Mouse (Mus musculus) right cerebral cortex, adult 18-20 months (tissue): ENCODE data around the gene Rhox2c.
"Not testable (repeated sequence)": the region's sequence is repeated elsewhere in the genome, so short reads cannot be mapped to it uniquely, and the experiment has no call there.

ENCODE experiments used
- DNase-seq: peaks from one replicate; pipeline ENCODE4 v3.0.0; 2022; ENCODE audit warnings: mixed read lengths

Rhox2c gene

GRCm38 (mm10) chrX:37453380-37453779 is at the start of gene Rhox2c:
TSS of gene Rhox2c (plus strand) at chrX:37453680.
- DNase-seq: not testable (repeated sequence)

GRCm38 (mm10) chrX:37411767-37412166 is 41.7 kb upstream of the Rhox2c start, which contains the start of gene Rhox2b:
TSS of gene Rhox2b (plus strand) at chrX:37412067.
- DNase-seq: not testable (repeated sequence)

GRCm38 (mm10) chrX:37432194-37432593 is 21.3 kb upstream of the Rhox2c start, which contains the start of gene Rhox4b:
TSS of gene Rhox4b (plus strand) at chrX:37432494.
- DNase-seq: not testable (repeated sequence)

- not testable (repeated sequence) for DNase-seq
These were observed 4.8 kb downstream of the Rhox2c start, which contains the start of gene Rhox3c for GRCm38 (mm10) chrX:37458285-37458684. TSS of gene Rhox3c (plus strand) at chrX:37458585.

- not testable (repeated sequence) for DNase-seq
These were observed 26.6 kb downstream of the Rhox2c start, which contains the start of gene Rhox4c for GRCm38 (mm10) chrX:37480037-37480436. TSS of gene Rhox4c (plus strand) at chrX:37480337.

- DNase-seq: not testable (repeated sequence)
These were observed 60.6 kb downstream of the Rhox2c start, which contains the start of gene Rhox4d for GRCm38 (mm10) chrX:37514059-37514458. TSS of gene Rhox4d (plus strand) at chrX:37514359.
